Mouse (Mus musculus): ENCODE measurements around the gene Tango2.
A peak's percentile ranks its signal among the peaks of the same experiment; 100 is the strongest.
"Not testable (repeated sequence)": the region's sequence is repeated elsewhere in the genome, so short reads cannot be mapped to it uniquely, and the experiment has no call there.

Tango2 gene

DNA sequence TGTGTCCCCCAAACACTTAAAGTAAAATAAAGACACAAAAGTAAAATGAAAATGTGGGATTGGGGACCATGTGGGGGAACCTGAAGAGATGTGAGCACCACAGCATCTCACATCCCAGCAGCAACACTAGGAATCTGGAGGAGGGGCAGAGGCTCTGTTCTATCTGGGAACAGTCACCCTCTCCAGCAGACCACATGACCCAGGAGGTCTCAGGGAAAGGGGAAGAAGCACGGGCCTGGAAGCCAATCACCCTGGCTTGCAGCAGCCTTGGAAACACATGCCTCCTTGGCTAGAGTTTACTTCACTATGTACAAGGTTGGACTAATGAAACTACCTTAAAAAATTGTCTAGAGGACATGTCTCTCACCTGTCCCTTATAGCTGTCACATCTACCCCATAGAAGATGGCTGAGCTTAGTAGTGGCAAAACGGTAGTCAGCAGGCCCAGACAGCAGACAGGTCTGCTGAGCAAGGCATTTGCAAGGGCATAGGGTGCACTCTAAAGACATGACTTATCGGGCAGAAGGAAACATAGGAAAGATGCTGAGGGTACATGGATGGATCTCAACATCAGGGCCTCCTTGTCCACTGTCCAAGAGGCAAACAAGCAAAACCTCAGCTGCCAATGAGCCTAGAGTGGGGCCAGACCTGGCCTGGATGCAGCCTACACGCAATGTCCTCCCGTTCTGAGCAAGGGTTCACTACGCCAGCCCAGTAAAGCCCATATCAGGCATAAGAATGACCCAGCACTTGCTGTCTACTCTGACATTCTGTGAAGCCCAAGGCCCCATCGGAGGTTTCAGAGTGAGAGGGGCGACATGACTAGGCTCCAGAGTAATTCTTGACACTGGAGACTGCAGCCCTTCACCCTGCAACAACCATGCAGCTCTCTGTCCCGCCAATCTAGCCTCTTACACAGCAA lies 5.0 kb downstream of the Tango2 start:
- DNase-seq (ENCODE audit: low spot score): no peak

DNA sequence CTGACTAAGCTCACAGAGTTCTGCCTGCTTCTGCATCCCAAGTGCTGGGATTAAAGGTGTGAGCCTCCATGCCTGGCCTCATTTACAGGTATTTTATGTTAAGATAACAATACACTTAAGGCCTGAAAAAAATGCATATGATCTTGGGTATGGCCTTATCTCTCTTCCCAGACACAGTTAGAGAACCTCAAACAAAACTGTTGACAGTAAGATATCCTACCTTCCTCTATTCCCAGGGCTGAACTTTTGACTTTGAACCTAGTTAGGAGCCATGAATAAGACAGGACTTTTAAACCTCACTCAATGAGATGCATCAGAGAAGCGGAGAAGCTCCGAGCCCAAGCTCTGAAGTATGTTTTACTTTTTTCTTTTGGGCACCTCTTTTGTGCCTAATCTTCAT lies 5.8 kb downstream of the Tango2 start:
- no peak for DNase-seq (ENCODE audit: low spot score)

DNA sequence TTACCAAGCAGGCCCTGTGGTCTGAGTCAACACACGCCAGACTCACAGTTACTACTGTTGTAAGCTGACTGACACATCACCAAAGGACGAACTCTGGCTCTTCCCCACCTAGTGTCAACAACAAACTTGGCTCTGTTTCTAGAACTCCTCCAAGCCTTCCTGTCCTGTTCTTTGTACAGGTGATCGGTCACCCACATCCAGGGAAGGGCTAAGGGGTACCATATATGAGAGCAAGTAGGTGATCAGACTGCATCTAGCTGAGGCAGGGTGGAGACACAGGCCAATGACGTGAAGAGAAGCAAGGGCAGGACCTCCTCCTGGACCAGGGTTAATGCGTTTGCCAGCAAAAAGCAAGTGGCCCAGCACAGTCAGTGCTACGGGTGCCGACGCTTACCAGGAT lies 6.3 kb downstream of the Tango2 start:
- no peak for DNase-seq (ENCODE audit: low spot score)

DNA sequence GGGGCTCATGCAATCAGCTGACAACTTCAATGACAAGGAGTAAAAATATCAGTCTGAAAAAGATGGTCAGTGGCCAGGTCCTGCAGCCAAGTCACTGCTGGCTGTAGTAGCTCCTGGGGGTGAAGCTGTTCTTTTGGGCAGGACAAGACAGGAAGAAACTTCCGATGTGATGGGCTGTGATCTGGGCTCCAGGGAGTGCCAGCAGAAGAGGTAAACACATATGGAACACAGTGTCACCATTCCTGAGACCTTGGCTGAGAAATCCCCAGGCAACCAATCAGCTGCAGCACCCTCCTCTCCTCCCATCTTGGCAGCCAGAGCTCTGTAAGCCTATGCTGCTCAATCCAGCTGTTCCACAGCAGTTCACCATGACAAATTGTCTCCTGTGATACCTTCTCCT lies 8.0 kb downstream of the Tango2 start:
- no peak for DNase-seq (ENCODE audit: low spot score)

DNA sequence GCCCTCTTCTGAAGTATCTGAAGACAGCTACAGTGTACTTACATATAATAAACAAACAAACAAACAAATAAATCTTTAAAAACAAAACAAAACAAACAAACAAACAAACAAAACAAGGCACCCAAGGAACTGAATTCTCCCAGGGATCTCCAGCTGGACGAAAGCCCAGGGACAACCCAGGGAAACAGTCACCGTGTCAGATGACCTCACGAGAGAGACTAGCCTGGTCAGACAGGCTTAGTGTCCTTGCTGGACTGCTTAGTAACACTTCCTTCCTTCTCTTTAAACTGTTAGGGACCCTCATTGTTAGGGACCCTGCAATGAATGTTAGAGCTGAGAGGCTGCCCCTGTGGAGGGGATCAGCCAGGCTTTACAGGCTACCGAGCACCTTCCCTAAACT lies 10.6 kb downstream of the Tango2 start:
- DNase-seq (ENCODE audit: low spot score): no peak

DNA sequence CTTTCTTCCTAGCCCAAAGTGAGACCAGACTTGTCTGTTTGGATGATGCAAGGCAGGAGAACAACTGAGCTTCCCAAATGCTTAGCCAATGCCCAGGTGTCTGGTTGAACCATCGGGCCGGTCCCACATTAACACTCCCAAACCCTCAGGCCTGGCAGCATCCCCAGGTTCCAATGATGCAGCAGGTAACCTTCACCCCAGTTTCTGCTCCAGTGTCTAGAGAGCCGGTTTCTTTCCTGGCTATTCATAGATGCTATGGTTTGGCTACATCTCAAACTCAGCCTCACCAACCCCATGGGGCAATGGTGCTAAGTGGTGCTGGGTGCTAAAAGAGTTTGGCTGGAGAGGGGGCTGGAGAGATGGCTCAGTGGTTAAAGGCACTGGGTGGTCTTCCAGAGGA lies 11.9 kb downstream of the Tango2 start:
- DNase-seq (ENCODE audit: low spot score): no peak

DNA sequence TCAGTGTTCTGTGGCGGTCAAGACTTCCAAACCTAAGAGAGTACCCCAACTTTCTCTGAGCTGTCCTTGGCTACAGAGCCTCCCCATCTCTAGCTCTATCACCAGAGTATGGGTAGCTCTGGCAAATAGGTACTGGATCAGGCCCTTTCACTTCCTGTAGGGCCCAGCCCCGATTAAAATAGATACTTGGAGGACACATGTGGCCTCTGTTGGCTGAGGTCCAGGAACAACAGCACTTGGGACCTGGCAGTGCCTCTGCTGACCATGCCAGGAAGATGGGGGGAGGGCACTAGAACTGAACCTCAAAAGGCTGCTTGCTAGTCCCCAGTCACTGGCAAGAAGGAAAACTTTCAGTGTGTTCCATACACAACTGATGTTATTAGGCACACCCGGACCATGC lies 13.9 kb downstream of the Tango2 start:
- no peak for DNase-seq (ENCODE audit: low spot score)

DNA sequence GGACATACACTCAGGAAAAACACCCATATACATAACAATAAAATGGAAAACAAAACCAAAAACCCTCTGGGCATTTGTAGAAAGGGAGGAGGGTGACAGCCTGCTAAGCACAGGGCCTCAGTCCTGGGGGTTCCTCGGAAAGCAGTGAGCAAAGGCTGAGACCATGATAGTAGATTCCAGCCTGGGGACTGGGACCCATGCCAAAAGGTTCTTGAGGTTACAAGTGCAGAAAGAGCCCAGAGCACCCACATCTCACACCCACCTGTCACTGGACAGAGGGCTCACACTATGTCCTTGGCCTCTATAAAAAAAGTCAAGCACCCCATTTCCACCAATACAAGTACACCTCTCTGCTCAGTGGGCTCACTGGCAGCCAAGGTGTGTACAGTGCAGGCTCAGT lies 19.4 kb downstream of the Tango2 start:
- no peak for DNase-seq (ENCODE audit: low spot score)

DNA sequence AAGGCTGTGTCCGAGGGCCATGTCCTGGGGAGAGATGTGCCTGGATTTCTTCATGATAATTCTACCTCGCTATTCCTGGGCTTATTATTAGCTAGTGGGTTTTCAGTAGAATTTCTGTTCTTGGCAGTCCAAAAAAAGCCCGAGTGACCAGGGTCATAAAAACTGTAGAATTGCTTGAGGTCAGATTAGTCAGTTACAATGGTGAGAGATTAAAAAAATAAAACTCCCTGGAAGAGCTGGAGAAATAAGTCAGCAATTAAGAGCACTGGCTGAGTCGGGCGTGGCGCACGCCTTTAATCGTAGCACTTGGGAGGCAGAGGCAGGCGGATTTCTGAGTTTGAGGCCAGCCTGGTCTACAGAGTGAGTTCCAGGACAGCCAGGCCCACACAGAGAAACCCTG lies 20.0 kb downstream of the Tango2 start:
- DNase-seq (ENCODE audit: low spot score): no peak

DNA sequence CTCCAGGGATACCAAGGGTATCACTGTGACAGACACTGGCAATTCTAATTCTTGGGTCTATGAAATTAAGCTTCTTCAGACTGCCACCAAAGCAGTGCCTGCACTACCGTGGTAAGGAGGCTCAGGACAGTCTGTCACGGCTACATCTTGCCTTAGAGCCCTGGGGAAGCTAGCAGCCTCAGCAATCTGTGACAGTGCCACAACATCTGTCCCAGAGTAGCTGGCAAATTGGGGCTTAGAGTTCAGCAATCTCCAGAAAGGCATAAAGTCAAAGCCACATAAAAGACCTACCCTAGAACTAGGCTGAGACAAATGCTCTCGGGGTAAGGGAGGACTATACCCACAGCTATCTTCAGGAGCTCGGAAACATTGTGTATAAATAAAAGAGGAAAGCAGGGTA lies 22.2 kb downstream of the Tango2 start:
- no peak for DNase-seq (ENCODE audit: low spot score)

DNA sequence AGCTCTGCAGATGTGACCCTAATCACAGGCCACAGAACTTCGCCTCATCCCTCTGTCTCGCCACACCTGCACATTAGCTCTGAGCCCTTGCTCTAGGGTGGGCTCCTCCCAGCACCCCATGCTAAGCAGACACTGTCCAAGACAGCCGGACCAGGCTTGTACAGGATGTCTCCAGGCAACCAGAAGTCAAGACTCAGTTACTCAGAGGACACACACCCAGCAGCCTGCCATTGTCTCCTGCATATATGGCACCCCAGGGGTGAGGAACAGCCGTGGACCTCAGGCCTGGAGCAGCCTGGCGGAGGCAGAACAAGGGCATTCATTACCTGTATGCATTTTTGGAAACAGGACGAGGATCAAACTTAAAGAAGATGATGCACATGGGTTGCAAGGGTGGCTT lies 23.9 kb downstream of the Tango2 start:
- DNase-seq (ENCODE audit: low spot score): no peak

DNA sequence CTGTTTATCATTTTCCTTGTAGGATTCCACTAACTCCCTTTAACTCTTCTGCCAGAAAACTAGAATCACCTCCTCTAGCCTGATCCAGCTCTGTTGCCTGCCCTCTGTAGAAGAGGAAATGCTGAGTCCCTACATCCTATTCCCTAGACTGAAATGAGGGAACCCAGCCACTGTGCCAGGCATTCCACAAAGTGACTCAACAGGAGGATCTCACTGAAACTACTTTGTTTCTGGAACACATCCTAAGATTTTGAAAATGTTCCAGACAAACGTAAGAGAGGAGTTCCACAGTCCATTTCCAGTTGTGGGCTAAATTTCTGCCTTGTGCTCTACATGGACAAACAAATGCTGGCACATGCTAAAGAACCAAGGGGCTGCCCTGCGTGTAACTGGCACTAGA lies 24.4 kb downstream of the Tango2 start:
- no peak for DNase-seq (ENCODE audit: low spot score)

DNA sequence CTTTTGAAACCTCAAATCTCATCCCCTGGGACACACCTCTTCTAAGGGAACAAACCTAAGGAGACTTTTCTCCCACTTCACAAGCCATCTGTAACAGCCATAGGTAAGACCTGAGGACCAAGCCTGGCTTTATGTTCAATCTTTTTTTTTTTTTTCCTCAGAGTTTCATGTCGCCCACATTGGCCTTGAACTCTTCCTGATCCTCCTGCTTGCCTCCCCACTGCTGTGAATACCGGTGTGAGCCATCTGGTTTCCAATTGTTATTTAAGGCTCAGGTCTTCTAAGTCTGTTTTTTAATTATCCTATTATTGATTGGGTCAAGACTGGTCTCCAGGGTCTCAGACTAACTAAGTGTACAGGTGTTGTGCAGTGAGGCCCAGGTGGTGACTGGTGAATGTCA lies 26.5 kb downstream of the Tango2 start:
- no peak for DNase-seq (ENCODE audit: low spot score)

DNA sequence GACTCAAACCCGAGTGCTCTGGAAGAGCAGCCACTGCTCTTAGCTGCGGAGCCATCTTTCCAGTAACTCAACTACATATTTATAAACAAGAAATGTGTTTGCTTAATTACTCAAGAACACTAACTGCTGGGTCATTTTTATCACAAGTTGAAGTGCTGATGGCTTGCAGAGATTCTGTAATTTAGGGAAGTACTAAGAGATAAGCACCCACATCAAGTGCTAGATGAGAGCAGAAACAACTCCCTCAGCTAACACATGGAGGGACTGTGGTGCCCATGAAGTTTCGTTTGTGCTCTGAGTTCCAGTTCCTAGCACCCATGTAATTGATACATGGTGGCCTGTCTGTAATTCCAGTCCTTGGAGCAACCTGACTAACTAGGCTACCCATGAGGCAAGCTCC lies 28.9 kb downstream of the Tango2 start:
- no peak for DNase-seq (ENCODE audit: low spot score)

DNA sequence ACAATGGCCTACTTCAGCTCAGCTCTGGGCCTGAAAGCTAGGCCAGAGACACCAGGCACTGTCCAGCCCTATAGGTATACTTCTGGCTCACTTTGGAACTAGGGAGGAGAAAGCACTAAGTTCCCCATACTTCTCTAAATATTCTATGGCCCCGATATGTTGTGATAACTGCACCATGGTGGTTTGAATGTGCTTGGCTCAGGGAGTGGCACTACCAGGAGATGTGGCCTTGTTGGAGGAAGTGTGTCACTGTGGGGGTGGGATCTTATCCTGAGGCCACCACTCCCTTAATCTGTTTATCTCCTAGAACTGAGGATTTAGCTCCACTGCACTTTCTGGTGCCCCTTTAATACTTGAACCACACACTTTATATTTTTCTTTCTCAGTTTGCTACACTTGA lies 39.7 kb downstream of the Tango2 start:
- no peak for DNase-seq (ENCODE audit: low spot score)

DNA sequence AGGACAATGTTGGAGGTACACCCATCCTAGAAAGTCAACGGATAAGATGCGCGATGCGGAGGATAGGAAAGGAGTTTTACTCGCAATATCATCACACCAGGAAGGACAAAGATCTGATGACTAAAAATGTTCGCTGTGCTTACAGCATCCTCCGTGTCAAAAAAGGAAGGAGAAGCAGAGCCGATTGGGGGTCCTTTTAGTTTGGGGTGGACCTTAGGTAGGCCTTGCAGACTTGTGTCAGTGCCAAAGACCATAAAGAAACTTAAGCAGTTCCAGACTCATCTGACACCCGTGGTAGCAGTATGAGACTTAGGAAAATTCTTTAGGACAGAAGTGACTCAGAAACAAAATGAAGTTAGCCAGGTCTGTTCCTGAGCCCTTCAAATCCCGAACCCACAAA lies 58.3 kb downstream of the Tango2 start:
- DNase-seq (ENCODE audit: low spot score): not testable (repeated sequence)

DNA sequence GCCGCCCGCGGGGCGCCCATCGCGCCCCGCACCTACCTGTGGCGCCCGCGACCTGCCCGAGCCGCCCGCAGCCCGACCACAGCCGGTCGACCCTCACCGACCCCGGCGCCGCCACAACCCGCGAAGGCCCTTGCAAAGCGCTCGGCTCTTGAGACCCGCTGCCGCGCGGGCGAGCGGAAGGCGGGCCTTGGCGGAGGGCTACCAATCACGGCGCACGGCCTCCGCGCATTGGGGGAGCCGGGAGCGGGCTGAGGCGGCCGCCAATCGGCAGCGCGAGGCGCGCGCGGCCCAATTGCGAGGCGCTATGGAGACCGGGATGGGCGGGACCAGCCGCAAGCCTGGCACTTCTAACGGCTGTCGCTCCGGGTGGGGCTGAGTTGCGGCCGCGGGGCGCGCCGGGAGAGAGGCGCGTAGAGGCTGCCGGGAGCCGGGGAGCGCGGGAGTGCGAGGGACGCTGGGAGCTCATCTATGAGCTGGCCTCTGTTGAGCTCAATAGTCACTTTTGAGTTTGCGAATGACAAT lies 58.8 kb downstream of the Tango2 start, which contains the start of gene Dgcr8:
Gene Dgcr8, minus strand, starts transcription at position 180 of the 522 bp plus-strand sequence.
- DNase-seq (ENCODE audit: low spot score): peak; percentile 94

DNA sequence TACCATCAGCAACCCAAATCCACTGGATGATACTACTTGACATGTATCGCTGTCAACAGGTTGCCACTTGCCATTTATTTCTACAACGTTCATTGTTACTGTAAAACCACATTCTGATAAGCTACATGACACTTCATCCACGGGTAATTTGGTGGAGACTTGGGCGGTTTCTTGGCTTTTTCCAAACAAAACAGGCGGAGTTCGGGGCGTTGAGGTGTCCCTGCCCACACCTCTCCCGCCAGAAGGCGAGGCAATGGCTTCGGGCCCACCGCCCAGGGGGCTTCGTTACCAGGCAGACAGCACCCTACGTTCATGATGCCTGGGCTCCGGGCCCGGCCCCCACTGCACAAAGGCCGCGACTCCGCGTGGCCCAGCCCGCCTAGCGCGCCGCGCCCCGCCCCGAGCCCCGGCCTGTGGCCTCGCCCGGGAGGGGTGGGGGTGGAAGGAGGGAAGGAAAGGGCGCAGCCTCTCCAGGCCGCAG lies 59.3 kb downstream of the Tango2 start:
- no peak for DNase-seq (ENCODE audit: low spot score)

DNA sequence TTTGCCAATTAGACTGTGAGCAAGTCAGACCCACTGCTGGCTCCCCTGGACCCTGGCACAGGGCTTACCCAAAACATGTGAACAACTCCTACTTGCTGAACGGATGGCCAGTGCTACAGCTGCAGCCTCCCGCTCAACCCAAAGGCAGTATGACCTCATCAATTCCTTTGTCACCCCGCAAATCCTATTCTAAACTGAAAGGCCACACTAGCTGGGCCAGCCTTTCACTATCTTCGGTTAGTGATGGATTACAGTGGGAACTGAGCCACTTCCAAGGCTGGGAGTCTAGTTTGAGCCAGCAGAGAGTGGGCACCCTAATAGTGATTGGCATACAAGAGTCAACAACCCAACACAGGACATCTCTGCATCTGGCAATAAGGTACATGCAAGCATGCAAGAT lies 59.7 kb downstream of the Tango2 start:
- no peak for DNase-seq (ENCODE audit: low spot score)

DNA sequence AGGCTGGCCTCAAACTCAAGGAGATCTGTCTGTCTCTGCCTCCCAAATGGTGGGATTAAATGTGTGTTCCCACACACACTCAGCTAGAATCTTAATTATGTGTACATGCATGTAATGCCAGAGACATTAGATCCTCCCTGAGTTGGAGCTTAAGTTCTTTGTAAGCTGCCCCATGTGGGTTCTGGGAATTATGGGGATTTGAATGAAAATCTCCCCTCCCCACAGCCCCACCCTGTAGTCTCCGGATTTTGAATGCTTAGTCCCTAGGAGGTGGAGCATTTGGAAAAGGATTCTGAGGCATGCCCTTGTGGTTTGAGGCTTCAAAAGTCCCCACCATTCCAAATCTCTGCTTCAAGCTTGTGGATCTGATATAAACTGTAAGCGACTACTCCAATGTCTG lies 72.7 kb downstream of the Tango2 start:
- no peak for DNase-seq (ENCODE audit: low spot score)

DNA sequence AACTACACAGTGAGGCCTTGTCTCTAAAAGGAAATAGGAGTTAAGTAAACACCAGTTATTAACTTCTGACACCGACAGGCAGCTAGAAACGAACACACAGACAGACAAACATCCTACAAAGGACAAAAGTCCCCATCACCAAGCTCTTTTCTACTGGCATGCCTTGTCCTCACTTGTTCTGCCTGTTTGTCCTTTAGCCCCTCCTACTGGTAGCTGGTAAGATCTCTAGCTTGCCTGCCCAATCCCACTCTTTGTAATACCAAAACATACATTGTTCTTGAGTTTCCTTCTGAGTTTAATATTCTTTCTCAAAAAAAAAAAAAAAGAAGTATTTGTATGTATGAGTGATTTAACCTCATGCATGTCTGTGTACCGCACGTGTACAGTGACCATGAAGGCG lies 79.7 kb downstream of the Tango2 start:
- no peak for DNase-seq (ENCODE audit: low spot score)

DNA sequence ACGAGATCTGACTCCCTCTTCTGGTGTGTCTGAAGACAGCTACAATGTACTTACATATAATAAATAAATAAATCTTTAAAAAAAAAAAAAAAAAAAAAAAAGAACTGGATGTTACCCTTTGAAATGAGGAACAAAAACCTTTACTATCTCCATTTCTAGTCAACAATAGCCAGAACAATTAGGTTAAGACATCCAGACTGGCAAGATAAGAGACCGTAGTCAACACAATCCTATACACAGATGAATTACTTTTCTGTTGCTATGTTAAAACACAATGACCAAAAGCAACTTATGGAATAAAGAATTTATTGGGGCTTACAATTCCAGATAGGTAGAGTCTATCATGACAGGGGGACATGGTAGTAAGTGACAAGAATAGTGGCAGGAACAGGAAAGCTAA lies 82.9 kb downstream of the Tango2 start:
- no peak for DNase-seq (ENCODE audit: low spot score)

DNA sequence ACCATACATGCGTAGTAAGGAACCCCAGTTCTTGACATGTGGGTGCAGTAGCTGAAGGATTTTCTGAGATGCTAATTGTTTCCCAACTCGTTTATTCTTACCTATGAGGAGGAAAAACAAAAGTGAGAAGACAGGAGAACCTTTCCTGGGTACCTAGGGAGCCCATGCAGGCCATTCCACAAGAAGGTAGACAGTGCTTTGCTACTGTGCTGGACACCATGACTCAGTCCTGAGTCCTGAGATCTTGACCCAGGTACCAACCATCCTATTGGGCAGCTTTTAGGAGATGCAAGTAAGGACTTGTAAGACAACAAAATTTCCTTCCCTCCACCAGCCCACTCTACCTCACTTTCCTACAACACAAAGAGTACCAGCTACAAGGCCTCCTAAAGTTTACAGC lies 89.7 kb downstream of the Tango2 start, which contains the start of gene Gm49776:
Gene Gm49776, minus strand, starts transcription at position 101 of the 400 bp plus-strand sequence.
- no peak for DNase-seq (ENCODE audit: low spot score)

DNA sequence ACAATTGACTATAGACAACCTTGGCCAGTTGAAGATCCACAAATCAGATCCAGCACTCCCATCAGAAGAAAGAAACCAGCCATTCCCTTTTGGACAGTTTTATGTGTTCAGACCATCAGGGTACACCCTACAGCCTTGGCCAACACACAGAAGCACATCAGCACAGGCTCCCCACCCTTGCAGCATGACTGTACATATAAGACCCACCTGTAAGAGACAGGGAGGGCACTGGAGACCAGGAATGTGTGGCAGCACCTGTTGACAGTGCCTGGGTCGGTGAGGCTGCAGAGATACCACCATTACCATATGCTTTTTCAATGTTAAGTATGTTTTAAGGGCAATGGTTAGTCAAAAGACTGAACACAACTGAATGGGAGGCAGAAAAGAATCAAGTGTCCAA lies 94.0 kb downstream of the Tango2 start:
- DNase-seq (ENCODE audit: low spot score): no peak
